Mouse (Mus musculus): ENCODE data around the gene Myrfl.

Myrfl gene

GRCm38 (mm10) chr10:116750895-116751294 is 145.8 kb downstream of the Myrfl start:
- DNase-seq = no peak

GRCm38 (mm10) chr10:116750062-116750461 is 146.7 kb downstream of the Myrfl start:
- DNase-seq = no peak

- DNase-seq = no peak
These were observed 148.0 kb downstream of the Myrfl start for GRCm38 (mm10) chr10:116748681-116749080.

GRCm38 (mm10) chr10:116746281-116747011 is 150.3 kb downstream of the Myrfl start:
- peak; percentile 21 to 23 for DNase-seq

GRCm38 (mm10) chr10:116742696-116743095 is 154.0 kb downstream of the Myrfl start:
- no peak for DNase-seq

GRCm38 (mm10) chr10:116742189-116742588 is 154.5 kb downstream of the Myrfl start:
- DNase-seq = peak in 1 of 2 experiments; percentile 12

- no peak for DNase-seq
These were observed 155.4 kb downstream of the Myrfl start for GRCm38 (mm10) chr10:116741343-116741742.

- DNase-seq = no peak
These were observed 156.6 kb downstream of the Myrfl start for GRCm38 (mm10) chr10:116740073-116740472.

- DNase-seq = no peak
These were observed 158.2 kb downstream of the Myrfl start for GRCm38 (mm10) chr10:116738533-116738932.

- DNase-seq = no peak
These were observed 161.1 kb downstream of the Myrfl start for GRCm38 (mm10) chr10:116735607-116736006.

- no peak for DNase-seq
These were observed 163.1 kb downstream of the Myrfl start for GRCm38 (mm10) chr10:116733651-116734050.

GRCm38 (mm10) chr10:116730033-116730652 is 166.6 kb downstream of the Myrfl start:
- DNase-seq = no peak

GRCm38 (mm10) chr10:116728860-116729259 is 167.9 kb downstream of the Myrfl start:
- no peak for DNase-seq

- no peak for DNase-seq
These were observed 168.9 kb downstream of the Myrfl start for GRCm38 (mm10) chr10:116727702-116728298.
